Mouse (Mus musculus): ENCODE measurements around the gene Gm17720. TPM values are rescaled to one million over a fixed set of nuclear protein-coding genes. Genes with fewer than 3 reads are reported as not detected.

Gm17720 gene
- polyA plus RNA-seq, 2 experiments: not detected

DNA sequence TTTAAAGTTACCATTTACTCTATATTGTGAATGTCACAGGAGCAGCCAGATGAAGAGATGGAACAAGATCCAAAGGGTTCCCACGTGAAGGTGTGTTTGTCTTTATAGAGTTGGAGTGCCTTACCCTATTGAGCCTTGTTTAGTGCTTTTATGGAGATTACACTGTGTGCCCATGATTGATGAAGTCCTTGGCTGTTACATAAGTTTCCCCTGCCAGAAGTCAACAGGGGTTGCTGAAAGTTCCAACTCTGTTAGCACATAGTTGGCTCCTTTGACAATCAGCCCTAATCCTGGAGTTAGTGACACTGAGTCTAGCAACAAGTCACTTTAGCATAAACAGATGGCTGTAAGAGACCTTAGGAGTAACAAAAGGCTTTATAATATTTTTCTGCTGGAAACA lies 10.7 kb downstream of the Gm17720 start:
- DNase-seq (ENCODE audit: low read depth in 3 of 3, low spot score in 3 of 3): no peak
- no peaks in the 10 kb centered on the region for H3K36me3 ChIP-seq (replicated peaks; ENCODE audit: control insufficient read depth, insufficient read depth, low read depth)
- no peak for ATAC-seq (ENCODE audit: insufficient read depth)
- no peaks in the 10 kb centered on the region for H3K27me3 ChIP-seq (ENCODE audit: control insufficient read depth, insufficient read depth, low read length)
- no peak overlapping the region for H3K4me2 ChIP-seq (ENCODE audit: low read depth)
- peaks cover 2% of the 10 kb centered on the region; the same call in 1 of the 2 replicates for H3K9me3 ChIP-seq (ENCODE audit: control insufficient read depth, low read length)
- H3K4me3 ChIP-seq (ENCODE audit: insufficient read depth in 1 of 2, low read depth in 2 of 2, low read length in 2 of 2): no peak overlapping the region
- no peak overlapping the region for H3K9ac ChIP-seq (replicated peaks)
- no peak overlapping the region for H3K27ac ChIP-seq
- TF ChIP-seq EP300 (IDR thresholded peaks at IDR 0.05; ENCODE audit: low read depth): no peak
- TF ChIP-seq CTCF (IDR thresholded peaks at IDR 0.05; ENCODE audit: low read depth): no peak
- no peaks in the 10 kb centered on the region for H3K4me1 ChIP-seq (replicated peaks; ENCODE audit: control insufficient read depth in 2 of 2, insufficient read depth in 2 of 2, low read length in 1 of 2)
- WGBS (ENCODE audit: insufficient replicate concordance): 33% methylated on average over 1 of the region's 1 CpGs

DNA sequence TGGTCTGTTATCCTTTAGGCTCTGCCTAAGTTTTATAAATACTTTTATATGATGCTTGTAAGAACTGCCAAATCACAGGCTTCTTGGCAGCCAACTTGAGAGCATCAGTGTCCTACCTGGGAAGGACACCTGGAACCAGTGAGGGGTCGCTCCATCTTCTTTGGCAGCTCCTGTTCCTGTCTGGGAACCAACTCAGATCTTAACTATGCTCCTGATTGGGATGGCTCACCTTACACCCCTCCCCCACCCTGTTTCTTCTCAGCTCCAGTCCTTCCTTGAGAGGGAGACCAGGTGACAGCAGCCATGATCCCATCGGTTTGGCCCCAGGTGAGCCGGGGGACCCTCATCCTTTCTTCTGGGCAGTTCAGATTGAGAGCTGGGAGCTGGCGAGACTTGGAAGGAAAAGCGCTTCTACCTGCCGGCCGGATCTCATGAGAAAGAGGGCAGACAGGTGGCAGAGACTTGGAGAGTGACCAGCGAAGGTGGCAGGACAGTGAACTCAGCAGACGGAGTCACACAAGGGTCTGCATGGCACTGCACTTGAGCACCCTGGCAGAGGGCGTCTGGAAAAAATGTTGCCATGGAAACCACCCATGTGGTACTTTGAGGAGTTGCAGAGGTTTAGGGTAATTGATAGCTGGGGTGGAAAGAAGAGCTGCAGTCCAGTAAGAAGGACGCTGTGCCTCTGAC lies 20.0 kb downstream of the Gm17720 start:
- Histone ChIP-seq H3K36me3 (replicated peaks; ENCODE audit: control insufficient read depth, insufficient read depth, low read depth) (no peaks in the 10 kb centered on the region), H3K27me3 (ENCODE audit: control insufficient read depth, insufficient read depth, low read length) (no peaks in the 10 kb centered on the region; the same call in 1 of the 2 replicates), H3K27ac (no peak overlapping the region), H3K9ac (replicated peaks) (no peak overlapping the region), H3K4me2 (ENCODE audit: low read depth) (no peak overlapping the region), H3K9me3 (ENCODE audit: control insufficient read depth, low read length) (no peaks in the 10 kb centered on the region), H3K4me3 (ENCODE audit: insufficient read depth in 1 of 2, low read depth in 2 of 2, low read length in 2 of 2) (no peak overlapping the region), H3K4me1 (replicated peaks; ENCODE audit: control insufficient read depth in 2 of 2, insufficient read depth in 2 of 2, low read length in 1 of 2) (no peaks in the 10 kb centered on the region)
- no peak for ATAC-seq (ENCODE audit: insufficient read depth)
- no peak for TF ChIP-seq CTCF (IDR thresholded peaks at IDR 0.05; ENCODE audit: low read depth)
- TF ChIP-seq EP300 (IDR thresholded peaks at IDR 0.05; ENCODE audit: low read depth): no peak
- DNase-seq (ENCODE audit: low read depth in 3 of 3, low spot score in 3 of 3): no peak
- 69% methylated on average over 11 of the region's 11 CpGs for WGBS (ENCODE audit: insufficient replicate concordance)

DNA sequence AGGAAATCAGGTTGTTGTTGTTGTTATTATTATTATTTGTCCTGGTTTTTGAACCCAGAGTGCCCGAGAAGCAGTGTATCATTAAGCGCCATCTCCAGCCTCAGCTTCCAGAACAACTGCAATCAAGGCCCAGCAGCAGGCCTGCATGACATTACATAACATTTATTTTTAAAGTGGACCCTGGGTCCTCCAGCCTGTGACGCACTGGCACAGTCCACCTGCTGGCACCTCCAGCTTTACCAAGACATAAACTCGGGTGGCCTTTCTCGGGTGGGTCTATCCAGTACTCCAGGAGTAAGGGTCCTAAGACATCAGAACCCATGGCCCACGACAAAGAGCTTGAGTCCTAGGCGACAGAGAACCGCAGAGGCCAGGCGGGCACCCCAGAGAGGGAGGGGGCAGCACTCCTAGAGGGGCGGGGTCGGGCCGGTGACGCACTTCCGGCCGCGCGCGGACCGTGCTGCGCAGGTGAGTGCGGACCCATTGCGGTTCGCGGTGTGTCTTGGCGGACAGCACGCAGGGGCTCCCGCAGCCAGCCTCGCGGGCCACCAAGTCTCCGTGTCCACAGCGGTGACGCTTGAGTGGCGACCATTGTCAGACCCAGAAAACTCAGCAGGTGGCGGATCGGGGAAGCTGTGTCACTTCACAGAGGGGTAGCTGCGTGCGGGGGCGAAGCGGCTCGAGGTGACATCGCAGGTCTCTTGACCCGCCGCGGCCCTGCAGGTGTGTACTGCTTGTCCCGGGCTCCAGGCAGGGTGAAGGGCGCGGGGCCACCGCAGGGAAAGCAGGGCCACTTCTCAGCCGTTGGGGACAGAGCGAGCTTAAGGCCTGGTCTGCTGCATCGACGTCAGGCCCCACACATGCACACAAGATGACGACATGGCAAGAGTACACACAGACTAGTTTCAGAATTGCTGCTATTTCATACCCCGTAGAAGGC lies 23.0 kb downstream of the Gm17720 start, which contains the start of gene Zfp612:
Zfp612 (plus strand) TSS at position 465 of the 940 bp plus-strand sequence.
- Histone ChIP-seq H3K4me3 (ENCODE audit: insufficient read depth in 1 of 2, low read depth in 2 of 2, low read length in 2 of 2) (peak within 1 kb of the TSS; percentile 57 to 66), H3K9ac (replicated peaks) (peak within 1 kb of the TSS; percentile 34; the same call in 1 of the 2 replicates), H3K36me3 (replicated peaks; ENCODE audit: control insufficient read depth, insufficient read depth, low read depth) (no peaks in the 10 kb centered on the region), H3K9me3 (ENCODE audit: control insufficient read depth, low read length) (no peaks in the 10 kb centered on the region), H3K27me3 (ENCODE audit: control insufficient read depth, insufficient read depth, low read length) (no peaks in the 10 kb centered on the region; the same call in 1 of the 2 replicates), H3K4me2 (ENCODE audit: low read depth) (peak within 1 kb of the TSS; percentile 62), H3K4me1 (replicated peaks; ENCODE audit: control insufficient read depth in 2 of 2, insufficient read depth in 2 of 2, low read length in 1 of 2) (no peaks in the 10 kb centered on the region), H3K27ac (no peak within 1 kb of the TSS)
- ATAC-seq (ENCODE audit: insufficient read depth) (peak; percentile 66; the same call in 1 of the 2 replicates), DNase-seq (ENCODE audit: low read depth in 3 of 3, low spot score in 3 of 3) (peak in 1 of 3 experiments; percentile 9)
- TF ChIP-seq EP300 (IDR thresholded peaks at IDR 0.05; ENCODE audit: low read depth) (no peak), CTCF (IDR thresholded peaks at IDR 0.05; ENCODE audit: low read depth) (no peak)
- 7% methylated on average over 54 of the region's 54 CpGs for WGBS (ENCODE audit: insufficient replicate concordance)

DNA sequence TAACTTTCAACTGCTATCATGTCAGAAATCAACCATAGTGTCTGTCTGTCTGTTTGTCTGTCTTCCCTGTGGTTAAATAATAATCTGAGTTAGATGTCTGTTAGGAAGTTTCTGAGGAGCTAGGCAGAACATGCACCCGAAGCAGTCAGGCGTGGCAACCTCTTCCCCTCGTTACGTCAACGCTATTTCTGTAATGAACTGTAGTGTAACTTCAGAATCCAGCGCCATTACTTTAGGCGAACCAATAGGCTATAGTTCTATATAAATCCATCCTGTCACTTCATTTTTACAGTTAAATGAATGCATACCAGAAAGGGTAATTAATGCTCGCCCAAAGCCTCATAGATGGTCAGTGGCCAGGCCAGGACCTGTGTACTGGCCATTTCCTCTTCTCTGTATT lies 28.1 kb downstream of the Gm17720 start:
- ATAC-seq (ENCODE audit: insufficient read depth) (no peak), DNase-seq (ENCODE audit: low read depth in 3 of 3, low spot score in 3 of 3) (no peak)
- WGBS (ENCODE audit: insufficient replicate concordance): 69% methylated on average over 8 of the region's 8 CpGs
- no peaks in the 10 kb centered on the region for H3K9me3 ChIP-seq (ENCODE audit: control insufficient read depth, low read length)
- H3K4me3 ChIP-seq (ENCODE audit: insufficient read depth in 1 of 2, low read depth in 2 of 2, low read length in 2 of 2): no peak overlapping the region
- no peaks in the 10 kb centered on the region for H3K36me3 ChIP-seq (replicated peaks; ENCODE audit: control insufficient read depth, insufficient read depth, low read depth)
- H3K4me2 ChIP-seq (ENCODE audit: low read depth): no peak overlapping the region
- no peak for TF ChIP-seq CTCF (IDR thresholded peaks at IDR 0.05; ENCODE audit: low read depth)
- TF ChIP-seq EP300 (IDR thresholded peaks at IDR 0.05; ENCODE audit: low read depth): no peak
- H3K27ac ChIP-seq: no peak overlapping the region
- H3K27me3 ChIP-seq (ENCODE audit: control insufficient read depth, insufficient read depth, low read length): no peaks in the 10 kb centered on the region; the same call in 1 of the 2 replicates
- no peak overlapping the region for H3K9ac ChIP-seq (replicated peaks)
- no peaks in the 10 kb centered on the region for H3K4me1 ChIP-seq (replicated peaks; ENCODE audit: control insufficient read depth in 2 of 2, insufficient read depth in 2 of 2, low read length in 1 of 2)

GRCm38 (mm10) chr8:110071600-110071999 lies 31.0 kb downstream of the Gm17720 start:
- TF ChIP-seq CTCF (IDR thresholded peaks at IDR 0.05; ENCODE audit: low read depth): peak; percentile 90
- TF ChIP-seq EP300 (IDR thresholded peaks at IDR 0.05; ENCODE audit: low read depth): no peak
- no peak overlapping the region for H3K9ac ChIP-seq (replicated peaks)
- no peak overlapping the region for H3K4me2 ChIP-seq (ENCODE audit: low read depth)
- H3K4me1 ChIP-seq (replicated peaks; ENCODE audit: control insufficient read depth in 2 of 2, insufficient read depth in 2 of 2, low read length in 1 of 2): no peaks in the 10 kb centered on the region
- WGBS (ENCODE audit: insufficient replicate concordance): 10% methylated on average over 9 of the region's 9 CpGs
- DNase-seq (ENCODE audit: low read depth in 3 of 3, low spot score in 3 of 3) (peak; percentile 13 to 17 (median 14)), ATAC-seq (ENCODE audit: insufficient read depth) (no peak)
- H3K27me3 ChIP-seq (ENCODE audit: control insufficient read depth, insufficient read depth, low read length): no peaks in the 10 kb centered on the region
- H3K36me3 ChIP-seq (replicated peaks; ENCODE audit: control insufficient read depth, insufficient read depth, low read depth): no peaks in the 10 kb centered on the region
- H3K4me3 ChIP-seq (ENCODE audit: insufficient read depth in 1 of 2, low read depth in 2 of 2, low read length in 2 of 2): no peak overlapping the region
- H3K27ac ChIP-seq: no peak overlapping the region
- no peaks in the 10 kb centered on the region for H3K9me3 ChIP-seq (ENCODE audit: control insufficient read depth, low read length)
